In the genomic region with DNA sequence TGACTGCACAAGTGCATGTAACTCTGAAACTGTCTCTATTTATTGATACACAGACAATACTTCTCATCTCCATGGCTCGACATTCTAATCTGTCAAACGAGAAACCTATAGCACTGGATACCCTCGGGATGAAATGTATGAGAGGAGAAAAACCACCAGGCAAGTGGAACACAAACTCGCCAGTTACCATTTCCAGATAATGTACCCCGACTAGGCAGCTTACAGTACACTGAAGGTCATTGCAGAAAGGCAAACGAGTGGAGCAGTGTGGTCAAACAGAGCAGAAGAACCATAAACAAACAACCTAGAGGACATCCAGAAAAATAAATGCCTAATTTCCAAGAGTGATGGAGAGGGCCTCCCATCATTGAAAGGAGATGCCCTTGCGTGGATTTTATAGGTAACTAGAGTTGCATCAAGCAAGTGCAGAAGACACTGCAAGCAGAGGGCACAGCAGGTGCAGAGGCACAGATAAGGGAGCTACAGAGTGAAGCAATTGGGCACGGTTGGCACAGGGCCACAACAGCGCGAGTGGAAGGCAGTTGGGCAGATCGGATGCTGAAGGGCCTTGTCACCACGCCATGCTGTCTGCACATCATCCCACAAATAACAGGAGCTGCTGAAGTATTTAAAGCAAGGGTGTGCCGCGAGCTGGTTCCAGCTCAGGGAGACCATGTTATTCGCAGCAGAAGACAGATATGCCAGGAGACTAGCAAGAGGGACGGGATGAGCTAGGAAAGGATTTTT, we compare ENCODE assay signal across 8 mouse cellular contexts.
A peak's percentile ranks its signal among the peaks of the same experiment; 100 is the strongest.
DNase-seq lines count a peak whose midpoint lies in the region; ATAC-seq and TF ChIP-seq lines count a peak whose summit lies in the region.

No protein-coding gene starts in this region.

- H3K4me3 ChIP-seq in spleen, adult 2 months (ENCODE audit: extremely low read depth, insufficient read depth, insufficient read length): no peak overlapping the region; the same call in 1 of the 2 replicates
- H3K4me3 ChIP-seq in kidney, embryonic 15.5 days (replicated peaks): no peak overlapping the region

- peaks cover 7% of the 10 kb centered on the region; the same call in 1 of the 2 replicates for H3K4me1 ChIP-seq in spleen, adult 2 months (ENCODE audit: control insufficient read depth, insufficient read depth, insufficient read length)
- peaks cover 8% of the 10 kb centered on the region; the same call in 1 of the 2 replicates for H3K4me1 ChIP-seq in kidney, embryonic 15.5 days

- H3K4me2 ChIP-seq in kidney, embryonic 15.5 days: no peak overlapping the region

- peak; percentile 74 for ATAC-seq in granulocyte monocyte progenitor cell, adult 5-6 weeks (replicated peaks; ENCODE audit: poor library complexity, severe bottlenecking)
- ATAC-seq in kidney, embryonic 15.5 days (replicated peaks; ENCODE audit: low FRiP score): no peak

- no peaks in the 10 kb centered on the region for H3K9me3 ChIP-seq in kidney, embryonic 15.5 days (replicated peaks)

- no peaks in the 10 kb centered on the region for H3K27me3 ChIP-seq in spleen, adult 2 months (ENCODE audit: control insufficient read depth, insufficient read depth, low read length)
- no peaks in the 10 kb centered on the region for H3K27me3 ChIP-seq in kidney, embryonic 15.5 days

- no peaks in the 10 kb centered on the region for H3K36me3 ChIP-seq in spleen, adult 2 months (ENCODE audit: control insufficient read depth, insufficient read depth, low read length)
- H3K36me3 ChIP-seq in kidney, embryonic 15.5 days: no peaks in the 10 kb centered on the region

- H3K9ac ChIP-seq in kidney, embryonic 15.5 days: no peak overlapping the region

- WGBS in spleen, adult 2 months: 30% methylated on average over 16 of the region's 16 CpGs
- WGBS in kidney, embryonic 15.5 days: 86% methylated on average over 16 of the region's 16 CpGs

- DNase-seq in testis, postnatal 10 days (ENCODE audit: low spot score): peak; percentile 45
- no peak for DNase-seq in testis, postnatal 14 days (ENCODE audit: low spot score)
- peak; percentile 21 for DNase-seq in cerebellum, adult 8-10 months
- peak; percentile 59 to 72 for DNase-seq in left cerebral cortex, adult 8-10 months (ENCODE audit: low spot score in 2 of 2)
- DNase-seq in spleen, adult 2 months (ENCODE audit: low read depth in 1 of 2, low spot score in 2 of 2): peak in 1 of 2 experiments; percentile 16
- no peak for DNase-seq in kidney, postnatal 14 days

- TF ChIP-seq CTCF in spleen, adult 2 months (IDR thresholded peaks at IDR 0.05; ENCODE audit: extremely low read depth, insufficient read depth, insufficient read length, insufficient replicate concordance): no peak

- no peak for TF ChIP-seq POLR2A in spleen, adult 2 months (IDR thresholded peaks at IDR 0.05; ENCODE audit: low read depth, low read length)

- 0 out of 2 replicates have a peak overlapping the region, but pooled peaks have one; percentile 26 for H3K27ac ChIP-seq in spleen, adult 2 months (ENCODE audit: insufficient read depth, low read length)
- H3K27ac ChIP-seq in kidney, embryonic 15.5 days: no peak overlapping the region

Comparison
In these comparisons a context has a peak if more than half of its experiments do, and no peak if none do; other contexts are left out.
1. DNase-seq: peak in testis, postnatal 10 days (single experiment), cerebellum, adult 8-10 months (single experiment) and left cerebral cortex, adult 8-10 months (2 of 2); none in testis, postnatal 14 days (single experiment) and kidney, postnatal 14 days (single experiment).